Mouse (Mus musculus) erythroblast, embryonic 14.5 days (primary cell): ENCODE results near the gene Hoxa7.

Experiments used
- GATA1 ChIP-seq: IDR thresholded peaks from 2 replicates; pipeline ENCODE4 v1.6.1; 2012; ENCODE audit warnings: low read length, inconsistent platforms, mixed read lengths
- TAL1 ChIP-seq: IDR thresholded peaks from 3 replicates; pipeline ENCODE4 v1.6.1; 2012; ENCODE audit warnings: low read length, inconsistent platforms, mixed read lengths

DNA sequence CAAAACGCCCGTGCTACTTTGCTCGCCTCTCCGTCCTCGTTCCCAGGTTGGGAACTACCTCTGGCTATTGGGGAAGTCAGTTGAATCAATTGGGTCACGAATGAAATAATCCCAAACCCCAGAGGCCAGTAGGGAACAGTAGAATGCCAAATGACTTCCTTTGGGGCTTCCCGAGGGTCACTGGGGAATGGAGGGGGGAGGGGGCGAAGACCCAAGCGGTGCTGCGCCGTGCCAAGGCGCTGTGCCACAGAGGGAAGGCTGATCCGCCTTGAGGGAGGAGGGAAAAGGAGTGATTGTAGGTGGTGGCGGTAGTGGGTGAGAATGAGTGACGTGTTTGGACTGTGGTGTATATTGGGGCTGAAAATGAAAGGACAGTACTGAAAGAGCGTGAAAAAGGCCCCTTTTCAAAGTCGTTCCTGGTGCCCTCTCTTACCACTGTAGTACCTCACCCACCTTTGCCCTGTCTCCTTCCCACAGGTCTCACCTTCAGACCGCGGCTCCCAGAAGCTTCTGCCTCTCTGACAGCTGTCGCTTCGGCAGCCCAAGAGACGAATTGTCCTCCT lies 9.0 kb downstream of the Hoxa7 start:
- TF ChIP-seq GATA1 (no peak), TAL1 (no peak)
